Mouse (Mus musculus) midbrain, embryonic 10.5 days (tissue): ENCODE results near the gene Cdk19. TPM values are rescaled to one million over a fixed set of nuclear protein-coding genes. Genes with fewer than 3 reads are reported as not detected.
"Not testable (repeated sequence)": the region's sequence is repeated elsewhere in the genome, so short reads cannot be mapped to it uniquely, and the experiment has no call there.

Experiments used
- DNase-seq: peaks from one replicate; pipeline ENCODE4 v3.0.0-alpha.2; 2017; ENCODE audit warnings: low spot score
- H3K27ac ChIP-seq: fragments of 300-500 bp; sonication (generic); replicated peaks from 2 replicates; pipeline ENCODE4 v1.5.1; 2016; ENCODE audit warnings: mild to moderate bottlenecking
- H3K27me3 ChIP-seq: fragments of 300-500 bp; sonication (generic); 2 replicates; pipeline ENCODE4 v1.6.1; 2016; ENCODE audit warnings: low read depth, mild to moderate bottlenecking; ENCODE audit not compliant: poor library complexity, severe bottlenecking
- H3K36me3 ChIP-seq: fragments of 300-500 bp; sonication (generic); 2 replicates; pipeline ENCODE4 v1.6.1; 2016; ENCODE audit warnings: mild to moderate bottlenecking, moderate library complexity
- H3K4me1 ChIP-seq: fragments of 300-500 bp; sonication (generic); 2 replicates; pipeline ENCODE4 v1.6.1; 2016
- H3K4me3 ChIP-seq: fragments of 300-500 bp; sonication (generic); 2 replicates; pipeline ENCODE4 v1.5.1; 2016; ENCODE audit warnings: mild to moderate bottlenecking, moderate library complexity
- H3K9me3 ChIP-seq: fragments of 300-500 bp; sonication (generic); replicated peaks from 2 replicates; pipeline ENCODE4 v1.6.1; 2016; ENCODE audit warnings: mild to moderate bottlenecking
- WGBS: fragments of 180-500 bp; shearing (Covaris S2); methylation state at CpG from one replicate; pipeline ENCODE4 v1.1.7; 2016; 5-methylcytosine and 5-hydroxymethylcytosine counted together
- polyA plus RNA-seq: library from polyadenylated mRNA; unstranded; fragments of >200 nt; fragmentation: Nextera tagmentation; extraction: Ambion mirVana; gene quantifications from 2 replicates; pipeline ENCODE4 v1.2.1, GENCODE M21; 2016

Gene Cdk19
- polyA plus RNA-seq, 1 experiment from 2014 or later, result 4.1 TPM

DNA sequence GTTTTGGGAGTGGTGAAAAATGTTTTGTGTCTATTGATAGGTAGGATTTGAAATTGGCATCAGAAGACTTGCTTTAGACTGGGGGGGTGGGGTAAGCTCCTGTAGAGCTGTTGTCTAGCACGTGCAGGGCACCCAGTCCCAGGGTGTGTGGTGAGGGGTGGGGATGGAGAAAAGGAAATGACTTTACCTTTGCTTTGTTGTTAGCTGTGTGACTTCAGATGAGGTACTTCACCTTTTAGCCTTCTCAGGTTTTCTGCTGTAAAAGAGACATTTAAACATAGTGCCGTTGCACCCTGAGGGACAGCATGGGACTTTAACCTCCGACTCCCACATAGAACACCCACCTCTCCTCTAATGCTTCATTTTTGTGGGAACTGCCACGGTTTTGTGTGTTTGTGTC, 80.5 kb downstream of the Cdk19 start:
- Histone ChIP-seq H3K4me1 (peaks cover 8% of the 10 kb centered on the region), H3K27me3 (no peaks in the 10 kb centered on the region)
- WGBS, result 83% methylated on average over 4 of the region's 4 CpGs

GRCm38 (mm10) chr10:40420703-40421102, 81.3 kb downstream of the Cdk19 start:
- H3K9me3 ChIP-seq, result no peaks in the 10 kb centered on the region
- 0 out of 2 replicates have a peak overlapping the region, but pooled peaks have one; percentile 10 for H3K27ac ChIP-seq
- no peaks in the 10 kb centered on the region for H3K36me3 ChIP-seq
- no peak overlapping the region for H3K4me3 ChIP-seq
- WGBS, result 85% methylated on average over 2 of the region's 2 CpGs
- peaks cover 14% of the 10 kb centered on the region for H3K4me1 ChIP-seq
- no peaks in the 10 kb centered on the region for H3K27me3 ChIP-seq
- DNase-seq, result no peak

More for the DNA sequence above, 80.5 kb downstream of the Cdk19 start:
- H3K9me3 ChIP-seq, result no peaks in the 10 kb centered on the region
- H3K4me3 ChIP-seq, result no peak overlapping the region
- no peak for DNase-seq
- H3K27ac ChIP-seq, result no peak overlapping the region
- H3K36me3 ChIP-seq, result no peaks in the 10 kb centered on the region

- Histone ChIP-seq H3K36me3 (no peaks in the 10 kb centered on the region), H3K9me3 (no peaks in the 10 kb centered on the region), H3K4me1 (peaks cover 19% of the 10 kb centered on the region), H3K27ac (no peak overlapping the region), H3K27me3 (no peaks in the 10 kb centered on the region), H3K4me3 (no peak overlapping the region)
- 96% methylated on average over 2 of the region's 2 CpGs for WGBS
- no peak for DNase-seq
Measured at GRCm38 (mm10) chr10:40421724-40422123, 82.4 kb downstream of the Cdk19 start.

GRCm38 (mm10) chr10:40422696-40423095, 83.3 kb downstream of the Cdk19 start:
- whole genome bisulfite sequencing, result 73% methylated on average over 4 of the region's 4 CpGs
- H3K27me3 ChIP-seq, result no peaks in the 10 kb centered on the region
- no peak overlapping the region for H3K27ac ChIP-seq
- H3K9me3 ChIP-seq, result no peaks in the 10 kb centered on the region
- no peaks in the 10 kb centered on the region for H3K36me3 ChIP-seq
- no peak overlapping the region for H3K4me3 ChIP-seq
- peaks cover 19% of the 10 kb centered on the region for H3K4me1 ChIP-seq
- DNase-seq, result no peak

GRCm38 (mm10) chr10:40424428-40424827, 85.1 kb downstream of the Cdk19 start:
- not testable (repeated sequence) for H3K27me3 ChIP-seq, H3K36me3 ChIP-seq, H3K4me3 ChIP-seq, H3K9me3 ChIP-seq, H3K27ac ChIP-seq, DNase-seq
- 92% methylated on average over 4 of the region's 4 CpGs for WGBS
- peaks cover 19% of the 10 kb centered on the region for H3K4me1 ChIP-seq

DNA sequence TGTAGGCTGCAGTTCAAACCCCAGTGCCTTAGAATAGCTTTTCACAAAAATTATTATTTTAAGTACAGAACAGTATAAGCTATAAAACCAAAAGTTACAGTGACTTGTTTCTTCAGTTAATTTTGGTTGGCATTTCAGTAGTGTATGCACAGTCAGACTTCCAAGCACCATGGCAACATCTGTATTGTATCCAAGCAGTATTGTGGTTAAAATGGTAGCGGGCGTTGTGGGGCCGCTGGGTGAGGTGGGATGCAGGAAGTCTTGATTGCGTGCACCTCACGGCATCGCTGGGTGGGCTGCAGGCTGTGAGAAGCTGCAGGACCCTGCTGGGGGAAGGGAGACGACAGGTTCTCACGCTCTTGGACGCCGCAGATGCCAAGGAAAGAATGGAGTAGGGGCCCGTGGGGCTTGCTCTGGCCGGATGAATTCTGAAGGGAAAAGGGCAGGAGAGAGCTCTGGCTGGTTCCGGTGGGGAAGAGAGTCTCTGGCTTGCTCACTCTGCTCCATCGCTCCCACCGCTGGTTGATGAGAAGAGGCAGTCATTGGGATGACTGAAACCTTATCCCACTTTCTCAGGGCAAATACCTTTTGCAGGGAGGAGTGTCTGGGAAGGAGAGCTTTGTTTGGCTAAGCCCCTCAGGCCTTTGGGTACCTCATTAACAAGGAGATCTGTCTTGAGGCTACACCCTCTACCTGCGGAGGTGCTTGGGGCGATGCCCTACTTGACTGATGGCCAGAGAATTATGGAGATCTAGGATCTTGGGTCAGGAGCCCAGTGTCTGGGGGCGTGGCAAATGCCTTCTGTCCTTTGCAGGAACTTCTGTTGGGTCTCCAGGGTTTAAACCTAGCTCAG, 86.1 kb downstream of the Cdk19 start:
- Histone ChIP-seq H3K4me1 (peaks cover 19% of the 10 kb centered on the region), H3K36me3 (no peaks in the 10 kb centered on the region), H3K27ac (peak overlapping the region; percentile 50; the same call in 1 of the 2 replicates), H3K4me3 (peak overlapping the region; percentile 22; the same call in 1 of the 2 replicates), H3K9me3 (no peaks in the 10 kb centered on the region), H3K27me3 (no peaks in the 10 kb centered on the region)
- 40% methylated on average over 18 of the region's 18 CpGs for WGBS
- DNase-seq, result no peak

GRCm38 (mm10) chr10:40426096-40426450, 86.7 kb downstream of the Cdk19 start:
- peaks cover 13% of the 10 kb centered on the region for H3K4me1 ChIP-seq
- no peak overlapping the region for H3K27ac ChIP-seq
- no peaks in the 10 kb centered on the region for H3K36me3 ChIP-seq
- no peak for DNase-seq
- H3K4me3 ChIP-seq, result no peak overlapping the region
- no peaks in the 10 kb centered on the region for H3K27me3 ChIP-seq
- WGBS, result 62% methylated on average over 6 of the region's 6 CpGs
- H3K9me3 ChIP-seq, result no peaks in the 10 kb centered on the region

GRCm38 (mm10) chr10:40428633-40429032, 89.3 kb downstream of the Cdk19 start:
- no peaks in the 10 kb centered on the region for H3K36me3 ChIP-seq
- no peak overlapping the region for H3K27ac ChIP-seq
- H3K4me3 ChIP-seq, result no peak overlapping the region
- DNase-seq, result no peak
- H3K9me3 ChIP-seq, result no peaks in the 10 kb centered on the region
- 91% methylated on average over 6 of the region's 6 CpGs for WGBS
- H3K4me1 ChIP-seq, result peaks cover 11% of the 10 kb centered on the region
- H3K27me3 ChIP-seq, result no peaks in the 10 kb centered on the region

- H3K27ac ChIP-seq, result no peak overlapping the region
- no peaks in the 10 kb centered on the region for H3K9me3 ChIP-seq
- DNase-seq, result no peak
- no peak overlapping the region for H3K4me3 ChIP-seq
- WGBS, result 89% methylated on average over 2 of the region's 2 CpGs
- H3K36me3 ChIP-seq, result no peaks in the 10 kb centered on the region
- peaks cover 11% of the 10 kb centered on the region for H3K4me1 ChIP-seq
- H3K27me3 ChIP-seq, result no peaks in the 10 kb centered on the region
Measured at GRCm38 (mm10) chr10:40429081-40429480, 89.7 kb downstream of the Cdk19 start.

- Histone ChIP-seq H3K9me3 (no peaks in the 10 kb centered on the region), H3K4me3 (no peak overlapping the region), H3K36me3 (no peaks in the 10 kb centered on the region), H3K4me1 (peaks cover 9% of the 10 kb centered on the region), H3K27me3 (no peaks in the 10 kb centered on the region), H3K27ac (no peak overlapping the region)
- no peak for DNase-seq
- 92% methylated on average over 4 of the region's 4 CpGs for WGBS
Measured at GRCm38 (mm10) chr10:40430209-40430608, 90.8 kb downstream of the Cdk19 start.

GRCm38 (mm10) chr10:40431957-40432356, 92.6 kb downstream of the Cdk19 start:
- Histone ChIP-seq H3K4me3 (no peak overlapping the region), H3K9me3 (no peaks in the 10 kb centered on the region), H3K36me3 (no peaks in the 10 kb centered on the region), H3K4me1 (no peaks in the 10 kb centered on the region), H3K27ac (no peak overlapping the region), H3K27me3 (no peaks in the 10 kb centered on the region)
- DNase-seq, result no peak
- 83% methylated on average over 3 of the region's 3 CpGs for WGBS

GRCm38 (mm10) chr10:40432375-40432774, 93.0 kb downstream of the Cdk19 start:
- Histone ChIP-seq H3K27me3 (no peaks in the 10 kb centered on the region), H3K27ac (no peak overlapping the region), H3K9me3 (no peaks in the 10 kb centered on the region), H3K36me3 (no peaks in the 10 kb centered on the region), H3K4me1 (no peaks in the 10 kb centered on the region), H3K4me3 (no peak overlapping the region)
- no peak for DNase-seq
- 94% methylated on average over 9 of the region's 9 CpGs for WGBS

DNA sequence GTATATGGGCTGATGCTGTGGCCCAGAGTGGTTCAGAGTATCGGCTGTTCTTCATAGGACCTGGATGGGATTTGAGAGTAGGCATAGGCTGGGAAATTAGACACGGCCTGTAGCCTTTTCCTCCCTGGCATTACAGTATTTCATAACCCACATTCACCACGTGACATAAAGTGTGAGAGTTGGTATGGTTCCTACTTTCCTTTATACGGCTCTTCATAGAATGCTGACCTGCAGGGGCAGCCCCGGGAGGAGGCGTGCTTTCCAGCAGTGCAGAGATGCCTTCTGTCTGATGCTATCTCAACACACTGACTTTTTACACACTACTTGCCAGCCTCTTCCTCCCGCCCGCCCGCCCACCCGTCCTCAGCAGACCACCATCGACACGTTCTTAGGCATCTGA, 96.0 kb downstream of the Cdk19 start:
- Histone ChIP-seq H3K4me1 (no peaks in the 10 kb centered on the region), H3K4me3 (no peak overlapping the region), H3K9me3 (no peaks in the 10 kb centered on the region), H3K27ac (no peak overlapping the region), H3K27me3 (no peaks in the 10 kb centered on the region), H3K36me3 (peaks cover 9% of the 10 kb centered on the region)
- DNase-seq, result no peak
- 89% methylated on average over 12 of the region's 12 CpGs for WGBS
